Mouse (Mus musculus): Measurements from ENCODE around the gene Fgf18. TPM values are rescaled to one million over a fixed set of nuclear protein-coding genes. Genes with fewer than 3 reads are reported as not detected.

The Fgf18 gene
- polyA plus RNA-seq, 1 experiment from 2014 or later: 2.6 TPM

- Histone ChIP-seq H3K36me3 (no peaks in the 10 kb centered on the region), H3K9me3 (no peaks in the 10 kb centered on the region), H3K27me3 (ENCODE audit: insufficient read depth, poor library complexity, severe bottlenecking) (no peaks in the 10 kb centered on the region), H3K4me1 (no peaks in the 10 kb centered on the region), H3K4me3 (no peak overlapping the region), H3K27ac (no peak overlapping the region)
- WGBS: 81% methylated on average over 5 of the region's 5 CpGs
- DNase-seq (ENCODE audit: low spot score): no peak
Measured at GRCm38 (mm10) chr11:33071358-33071922, 75.8 kb downstream of the Fgf18 start.

- H3K27ac ChIP-seq: no peak overlapping the region
- H3K4me3 ChIP-seq: no peak overlapping the region
- DNase-seq (ENCODE audit: low spot score): no peak
- H3K4me1 ChIP-seq: no peaks in the 10 kb centered on the region
- no peaks in the 10 kb centered on the region for H3K9me3 ChIP-seq
- H3K27me3 ChIP-seq (ENCODE audit: insufficient read depth, poor library complexity, severe bottlenecking): no peaks in the 10 kb centered on the region
- 79% methylated on average over 6 of the region's 6 CpGs for WGBS
- H3K36me3 ChIP-seq: no peaks in the 10 kb centered on the region
Measured at GRCm38 (mm10) chr11:33070520-33070919, 76.7 kb downstream of the Fgf18 start.

Other genes with a start within 250 kb of the Fgf18 start
- gene Npm1, start 15.8 kb upstream of the Fgf18 start, polyA plus RNA-seq (2016; fragmentation: Nextera tagmentation; extraction: Ambion mirVana): 705 and 1,033 TPM in 2 replicates
- gene Tlx3, start 56.2 kb upstream of the Fgf18 start, polyA plus RNA-seq (2016; fragmentation: Nextera tagmentation; extraction: Ambion mirVana): 0.28 TPM in 1 of 2 replicates, not detected in the other
- gene Gm12117, start 129.3 kb upstream of the Fgf18 start, polyA plus RNA-seq (2016; fragmentation: Nextera tagmentation; extraction: Ambion mirVana): 0.14 TPM in 1 of 2 replicates, not detected in the other

Measured in heart, embryonic 10.5 days (tissue).